Mouse (Mus musculus): ENCODE results near the gene Thbs2.
"Not testable (repeated sequence)": the region's sequence is repeated elsewhere in the genome, so short reads cannot be mapped to it uniquely, and the experiment has no call there.

Gene Thbs2

DNA sequence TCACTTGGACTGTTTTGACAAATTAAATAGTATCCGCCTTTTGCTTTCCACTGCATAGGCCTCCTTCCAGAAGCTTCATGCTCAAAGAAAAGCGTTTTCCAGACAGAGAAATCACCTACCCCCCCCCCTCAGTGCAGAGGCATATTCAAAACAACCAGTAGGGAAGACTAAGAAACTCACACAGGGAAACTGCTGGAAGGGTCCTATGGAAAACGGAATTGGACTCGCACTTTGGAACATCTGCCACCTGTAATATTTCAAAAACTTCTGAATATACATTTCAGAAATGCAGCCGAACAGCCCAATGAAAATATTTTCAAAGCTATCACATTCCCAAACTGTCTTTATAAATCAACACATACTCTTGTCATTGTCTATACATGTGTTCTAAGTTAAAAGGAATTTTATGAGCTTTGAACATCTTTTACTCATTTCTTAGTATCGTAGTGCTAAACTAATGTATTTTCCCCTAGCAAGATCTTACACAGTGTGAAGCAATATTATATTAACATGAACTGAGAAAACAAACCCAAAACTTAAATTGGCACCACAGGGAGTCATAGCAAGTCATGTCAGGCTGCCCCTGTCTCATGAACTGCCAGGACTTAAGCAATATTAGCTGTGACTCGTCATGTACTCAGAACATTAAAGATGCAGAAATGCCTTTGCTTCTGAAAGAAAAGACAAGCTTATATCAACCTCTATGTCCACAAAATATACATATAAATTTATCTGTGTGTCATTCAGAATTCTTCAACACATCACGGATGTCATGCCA is 58.3 kb downstream of the Thbs2 start:
- no peak for DNase-seq (ENCODE audit: low spot score in 2 of 2)

DNA sequence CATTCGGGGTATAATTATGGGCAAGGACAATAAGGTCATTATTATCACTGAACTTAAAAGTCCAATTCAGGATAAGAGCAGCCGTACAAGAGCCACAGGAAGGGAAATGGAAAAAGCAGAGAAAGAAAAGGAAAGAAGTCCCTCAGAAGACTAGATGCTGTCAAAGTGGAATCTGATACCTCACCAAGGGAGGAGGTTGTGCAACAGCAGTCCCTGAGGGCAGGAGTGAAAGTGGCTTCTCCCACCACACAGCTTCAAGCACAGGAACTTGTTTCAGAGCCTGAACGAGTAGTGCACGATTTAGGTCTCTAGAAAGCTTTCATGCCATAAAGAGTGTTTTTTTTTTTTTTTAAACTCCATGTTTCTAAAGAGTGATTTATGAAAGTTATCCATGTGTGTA is 65.1 kb downstream of the Thbs2 start:
- no peak for DNase-seq (ENCODE audit: low spot score in 2 of 2)

DNA sequence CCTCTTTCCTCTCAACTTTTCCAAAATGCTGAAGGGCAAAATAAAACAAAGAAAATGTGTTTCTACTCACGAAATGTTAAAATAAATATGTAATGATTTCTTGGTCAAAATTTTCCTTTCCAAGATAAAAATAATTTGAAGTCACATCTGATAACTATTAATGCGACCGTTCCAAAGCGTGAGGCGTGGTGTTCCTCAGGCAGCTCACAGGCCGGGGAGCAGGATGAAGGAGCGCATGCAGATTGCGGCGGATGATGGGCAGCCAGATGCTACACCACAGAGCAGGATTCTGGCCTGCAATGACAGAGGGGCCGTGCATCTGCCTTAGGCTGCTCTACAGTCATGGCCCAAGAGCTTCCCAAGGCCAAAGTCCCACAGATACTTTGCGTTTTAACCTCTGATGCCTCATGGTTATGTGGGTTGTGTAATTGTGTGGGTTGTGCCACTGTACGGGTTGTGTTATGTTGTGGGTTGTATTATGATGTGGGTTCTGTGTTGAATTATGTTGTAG is 66.2 kb downstream of the Thbs2 start:
- no peak for DNase-seq (ENCODE audit: low spot score in 2 of 2)

DNA sequence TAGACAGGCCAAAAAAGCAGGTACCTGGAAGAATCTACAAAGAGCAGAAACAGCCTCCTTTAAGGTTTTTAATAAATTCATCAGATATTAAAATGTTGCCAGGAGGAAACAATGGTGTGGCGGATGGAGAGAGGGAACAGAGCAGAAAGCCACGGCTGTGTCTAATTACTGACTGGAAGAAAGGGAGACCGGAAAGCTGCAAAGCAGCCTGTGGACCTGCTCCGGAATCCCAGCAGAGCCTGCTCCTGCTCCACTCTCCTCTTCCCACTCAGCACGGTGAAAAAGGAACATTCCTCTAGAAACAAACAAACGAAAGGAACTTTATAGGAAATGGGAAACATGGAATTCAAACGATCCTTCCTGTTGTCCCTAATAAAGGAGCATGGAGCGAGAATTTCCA is 69.6 kb downstream of the Thbs2 start:
- no peak for DNase-seq (ENCODE audit: low spot score in 2 of 2)

DNA sequence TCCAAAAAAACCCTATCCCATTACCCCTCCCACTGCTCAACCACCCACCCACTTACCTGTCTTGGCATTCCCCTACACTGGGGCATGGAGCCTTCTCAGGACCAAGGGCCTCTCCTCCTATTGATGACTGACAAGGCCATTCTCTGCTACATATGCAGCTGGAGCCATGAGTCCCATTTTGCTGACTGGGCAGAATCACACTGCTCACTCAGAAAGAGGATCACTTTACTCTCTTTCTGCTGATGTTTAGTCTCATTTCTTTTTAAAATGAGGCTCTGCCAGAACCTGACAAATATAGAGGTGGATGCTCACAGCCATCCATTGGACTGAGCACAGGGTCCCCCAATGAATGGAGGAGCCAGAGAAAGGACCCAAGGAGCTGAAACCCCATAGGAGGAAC is 73.0 kb downstream of the Thbs2 start:
- DNase-seq (ENCODE audit: low spot score in 2 of 2) = not testable (repeated sequence)

DNA sequence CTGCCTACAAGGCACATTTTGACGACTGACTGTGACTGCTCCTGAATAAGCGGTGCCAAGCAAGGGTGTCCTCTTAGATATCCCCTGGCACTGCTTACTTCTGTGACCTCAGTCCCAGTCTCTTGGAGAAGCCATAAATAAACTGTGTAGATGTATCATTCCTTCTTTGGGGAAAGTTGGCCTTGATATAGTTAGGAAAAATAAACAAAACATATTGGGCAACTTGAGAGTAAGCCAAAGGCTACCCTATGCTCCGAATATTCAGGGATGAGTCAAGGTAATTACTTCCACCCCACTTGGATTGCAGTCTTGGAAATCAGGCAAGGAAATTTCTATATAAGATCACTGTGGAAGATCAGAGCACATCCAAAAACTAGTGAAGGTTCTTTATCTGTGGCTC is 74.0 kb downstream of the Thbs2 start:
- no peak for DNase-seq (ENCODE audit: low spot score in 2 of 2)

DNA sequence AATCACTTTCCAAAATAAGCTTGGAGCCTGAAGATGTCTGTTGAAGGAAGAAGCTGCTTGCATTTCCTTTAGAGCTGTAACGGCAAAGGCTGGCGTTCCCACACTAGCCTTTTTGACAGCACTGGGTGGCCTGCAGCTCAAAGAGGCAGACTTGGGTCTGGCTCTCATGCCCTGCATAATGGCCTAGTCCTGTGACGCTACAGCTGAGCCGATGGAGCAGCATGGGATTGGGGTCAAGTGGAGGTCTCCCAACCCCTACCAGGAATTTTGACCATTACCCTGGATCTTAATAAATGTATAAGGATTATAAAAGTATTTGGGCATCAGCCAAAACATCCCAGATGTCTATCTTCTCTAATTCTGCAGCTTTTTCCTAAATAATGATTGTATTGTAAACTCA is 75.0 kb downstream of the Thbs2 start:
- DNase-seq (ENCODE audit: low spot score in 2 of 2) = no peak
